Mouse (Mus musculus) heart, adult 2 months (tissue): Measurements from ENCODE around the gene Capn9.

ENCODE experiments used
- CTCF ChIP-seq: fragments of 200-600 bp; IDR thresholded peaks from 2 replicates; pipeline ENCODE4 v1.8.1; 2022; ENCODE audit warnings: antibody characterized with exemption, mild to moderate bottlenecking, moderate library complexity
- EP300 ChIP-seq: fragments of 200-500 bp; IDR thresholded peaks from 2 replicates; pipeline ENCODE4 v1.6.1; 2011; ENCODE audit warnings: low read depth, low read length, control low read depth; ENCODE audit not compliant: insufficient read depth
- POLR2A ChIP-seq: fragments of 200-500 bp; IDR thresholded peaks from 2 replicates; pipeline ENCODE4 v1.6.1; 2011; ENCODE audit warnings: mild to moderate bottlenecking, low read depth, low read length, control low read depth; ENCODE audit not compliant: insufficient read depth

- TF ChIP-seq POLR2A (no peak), CTCF (no peak), EP300 (no peak)
Measured at GRCm38 (mm10) chr8:124575811-124576210, at the start of gene Capn9.
